Mouse (Mus musculus) hindbrain, postnatal 0 days (tissue): ENCODE measurements at regions not wholly inside any gene's neighbourhood (a gene's known extent, or its start where the extent isn't known, plus 50 kb on each side); places are given as distances from the start of the nearest gene placed in this dataset.
A peak's percentile ranks its signal among the peaks of the same experiment; 100 is the strongest.

ENCODE experiments used
- ATAC-seq: fragments of 200-750 bp; cut with Nextera tagmentation; 2 replicates; pipeline ENCODE4 v1.8.0; 2017; ENCODE audit warnings: mild to moderate bottlenecking, moderate TSS enrichment, moderate library complexity
- DNase-seq: peaks from one replicate; pipeline ENCODE4 v3.0.0-alpha.2; 2015; ENCODE audit warnings: low spot score
- H3K27ac ChIP-seq: fragments of 300-500 bp; sonication (generic); 2 replicates; pipeline ENCODE4 v1.5.1; 2014; ENCODE audit warnings: mild to moderate bottlenecking
- H3K27me3 ChIP-seq: fragments of 300-500 bp; sonication (generic); 2 replicates; pipeline ENCODE4 v1.6.1; 2014; ENCODE audit warnings: low read length, mixed read lengths; ENCODE audit not compliant: insufficient read depth
- H3K36me3 ChIP-seq: fragments of 300-500 bp; sonication (generic); 2 replicates; pipeline ENCODE4 v1.6.1; 2014; ENCODE audit warnings: low read length, mixed read lengths; ENCODE audit not compliant: insufficient read depth
- H3K4me1 ChIP-seq: fragments of 300-500 bp; sonication (generic); 2 replicates; pipeline ENCODE4 v1.6.1; 2014; ENCODE audit warnings: antibody characterized with exemption, low read length, mixed read lengths; ENCODE audit not compliant: insufficient read depth
- H3K4me2 ChIP-seq: fragments of 300-500 bp; sonication (generic); 2 replicates; pipeline ENCODE4 v1.6.1; 2014; ENCODE audit warnings: low read depth, mild to moderate bottlenecking, low read length, moderate library complexity, mixed read lengths
- H3K4me3 ChIP-seq: fragments of 300-500 bp; sonication (generic); 2 replicates; pipeline ENCODE4 v1.5.1; 2014; ENCODE audit warnings: low read length
- H3K9ac ChIP-seq: fragments of 300-500 bp; sonication (generic); replicated peaks from 2 replicates; pipeline ENCODE4 v1.6.1; 2014; ENCODE audit warnings: mild to moderate bottlenecking, low read length, moderate library complexity, mixed read lengths
- H3K9me3 ChIP-seq: fragments of 300-500 bp; sonication (generic); 2 replicates; pipeline ENCODE4 v1.6.1; 2016; ENCODE audit warnings: low read length, mixed read lengths
- CTCF ChIP-seq: IDR thresholded peaks from 2 replicates; pipeline ENCODE4 v1.5.1; 2016; ENCODE audit warnings: antibody characterized with exemption, control low read depth, low read depth
- WGBS: fragments of 180-500 bp; shearing (Covaris S2); extraction: QIAGEN DNeasy Blood & Tissue Kit; methylation state at CpG from one replicate; pipeline ENCODE4 v1.1.7; 2014; 5-methylcytosine and 5-hydroxymethylcytosine counted together

GRCm38 (mm10) chr16:84039946-84040345 is 475.0 kb upstream of the A730009L09Rik start:
- Histone ChIP-seq H3K27ac (no peak overlapping the region), H3K4me1 (no peaks in the 10 kb centered on the region), H3K4me2 (no peak overlapping the region), H3K36me3 (no peaks in the 10 kb centered on the region), H3K9ac (no peak overlapping the region), H3K4me3 (no peak overlapping the region), H3K9me3 (no peaks in the 10 kb centered on the region), H3K27me3 (no peaks in the 10 kb centered on the region)
- 43% methylated on average over 2 of the region's 2 CpGs for WGBS
- DNase-seq = peak; percentile 69
- no peak for TF ChIP-seq CTCF
- no peak for ATAC-seq

GRCm38 (mm10) chr16:84042010-84042449 is 472.9 kb upstream of the A730009L09Rik start:
- no peak overlapping the region for H3K9ac ChIP-seq
- DNase-seq (peak; percentile 89), ATAC-seq (peak; percentile 94)
- no peaks in the 10 kb centered on the region for H3K9me3 ChIP-seq
- no peaks in the 10 kb centered on the region for H3K36me3 ChIP-seq
- H3K27ac ChIP-seq = no peak overlapping the region
- no peak overlapping the region for H3K4me3 ChIP-seq
- no peaks in the 10 kb centered on the region for H3K27me3 ChIP-seq
- 0 out of 2 replicates have a peak overlapping the region, but pooled peaks have one; percentile 13 for H3K4me2 ChIP-seq
- TF ChIP-seq CTCF = no peak
- 53% methylated on average over 4 of the region's 4 CpGs for WGBS
- no peaks in the 10 kb centered on the region for H3K4me1 ChIP-seq

GRCm38 (mm10) chr16:84045333-84045732 is 469.6 kb upstream of the A730009L09Rik start:
- H3K4me3 ChIP-seq = no peak overlapping the region
- TF ChIP-seq CTCF = no peak
- H3K4me1 ChIP-seq = no peaks in the 10 kb centered on the region
- whole genome bisulfite sequencing = 82% methylated on average over 1 of the region's 1 CpGs
- H3K4me2 ChIP-seq = no peak overlapping the region
- H3K27ac ChIP-seq = no peak overlapping the region
- ATAC-seq = no peak
- H3K9me3 ChIP-seq = no peaks in the 10 kb centered on the region
- no peaks in the 10 kb centered on the region for H3K27me3 ChIP-seq
- no peak for DNase-seq
- H3K9ac ChIP-seq = no peak overlapping the region
- H3K36me3 ChIP-seq = no peaks in the 10 kb centered on the region
